Mouse (Mus musculus) megakaryocyte, embryonic 14.5 days (primary cell): ENCODE data around the gene Zkscan5. TPM values are rescaled to one million over a fixed set of nuclear protein-coding genes. Genes with fewer than 3 reads are reported as not detected.

Experiments used
- H3K27me3 ChIP-seq: replicated peaks from 2 replicates; pipeline ENCODE3; 2012; ENCODE audit warnings: inconsistent platforms
- H3K36me3 ChIP-seq: replicated peaks from 2 replicates; pipeline ENCODE3; 2012; ENCODE audit warnings: low read length, inconsistent platforms, mixed read lengths
- H3K4me1 ChIP-seq: 2 replicates; pipeline ENCODE4 v1.6.1; 2012; ENCODE audit warnings: inconsistent platforms
- H3K4me3 ChIP-seq: replicated peaks from 2 replicates; pipeline ENCODE3; 2012; ENCODE audit warnings: moderate library complexity, mild to moderate bottlenecking, inconsistent platforms
- H3K9me3 ChIP-seq: 2 replicates; pipeline ENCODE4 v1.6.1; 2012; ENCODE audit warnings: inconsistent platforms
- FLI1 ChIP-seq: IDR thresholded peaks from 2 replicates; pipeline ENCODE4 v1.6.1; 2012; ENCODE audit warnings: low read length, inconsistent platforms, mixed read lengths
- GATA1 ChIP-seq: IDR thresholded peaks from 3 replicates; pipeline ENCODE4 v1.6.1; 2012; ENCODE audit warnings: mixed read lengths, low read length, inconsistent platforms, borderline replicate concordance
- polyA plus RNA-seq: library from polyadenylated mRNA; stranded (reverse); fragments of >175 nt; gene quantifications from 2 replicates; pipeline ENCODE4 v1.2.3, GENCODE M21; 2012; ENCODE audit warnings: low replicate concordance; ENCODE audit not compliant: insufficient read depth

Gene Zkscan5
- polyA plus RNA-seq, 1 experiment, result 0.84 TPM

DNA sequence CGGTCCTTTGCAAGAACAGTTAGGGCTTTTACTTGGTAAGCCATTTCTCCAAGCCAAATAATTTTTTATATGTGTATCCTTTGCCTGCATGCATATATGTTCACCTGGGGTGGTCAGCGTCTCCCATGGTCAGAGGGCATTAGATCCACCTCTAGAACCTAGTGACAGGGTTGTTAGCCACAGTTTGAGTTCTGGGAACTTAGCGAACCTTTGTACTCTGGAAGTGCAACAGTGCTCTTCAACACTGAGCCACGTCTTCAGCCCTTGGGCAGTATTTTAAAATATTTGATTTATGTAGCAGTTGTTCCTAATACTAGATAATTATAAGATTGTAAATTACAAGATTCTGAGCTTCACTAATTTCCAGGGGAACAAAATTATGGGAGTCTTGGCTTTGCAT, 26.3 kb downstream of the Zkscan5 start:
- no peak for TF ChIP-seq GATA1
- TF ChIP-seq FLI1, result no peak
- peaks cover 27% of the 10 kb centered on the region for H3K36me3 ChIP-seq
- H3K4me3 ChIP-seq, result peak overlapping the region; percentile 99
- no peaks in the 10 kb centered on the region for H3K9me3 ChIP-seq
- H3K4me1 ChIP-seq, result peaks cover 53% of the 10 kb centered on the region
- no peaks in the 10 kb centered on the region for H3K27me3 ChIP-seq

- H3K4me1 ChIP-seq, result peaks cover 56% of the 10 kb centered on the region
- H3K36me3 ChIP-seq, result peaks cover 35% of the 10 kb centered on the region
- H3K27me3 ChIP-seq, result no peaks in the 10 kb centered on the region
- TF ChIP-seq GATA1, result no peak
- peak; percentile 51; the same call in 1 of the 2 replicates for TF ChIP-seq FLI1
- H3K9me3 ChIP-seq, result no peaks in the 10 kb centered on the region
- H3K4me3 ChIP-seq, result peak within 1 kb of the TSS; percentile 99
Measured at GRCm38 (mm10) chr5:145231367-145231871, 27.1 kb downstream of the Zkscan5 start, which contains the start of gene Zfp655. TSS of gene Zfp655 (plus strand) at chr5:145231715.

GRCm38 (mm10) chr5:145231893-145232411, 27.6 kb downstream of the Zkscan5 start:
- Histone ChIP-seq H3K9me3 (no peaks in the 10 kb centered on the region), H3K4me1 (peaks cover 56% of the 10 kb centered on the region)

DNA sequence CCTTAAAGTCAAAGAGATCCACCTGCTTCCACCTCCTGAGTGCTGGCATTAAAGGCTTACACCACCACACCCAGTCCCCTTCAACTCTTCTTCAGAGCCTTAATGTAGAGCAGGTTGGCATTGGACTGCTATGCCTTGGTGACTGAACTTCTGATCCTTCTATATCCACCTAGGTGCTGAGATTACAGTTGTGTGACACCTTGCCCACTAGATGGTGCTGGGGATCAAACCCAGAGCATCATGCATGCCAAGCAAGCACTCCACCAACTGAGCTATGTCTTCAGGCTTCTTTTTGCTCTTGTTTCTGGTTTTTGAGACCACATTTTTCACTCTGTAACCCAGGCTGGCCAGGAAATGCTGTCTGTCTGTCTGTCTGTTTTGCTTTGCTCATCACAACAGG, 30.3 kb downstream of the Zkscan5 start:
- H3K4me3 ChIP-seq, result no peak overlapping the region
- H3K36me3 ChIP-seq, result peaks cover 67% of the 10 kb centered on the region
- peaks cover 49% of the 10 kb centered on the region for H3K4me1 ChIP-seq
- no peaks in the 10 kb centered on the region for H3K9me3 ChIP-seq
- no peaks in the 10 kb centered on the region for H3K27me3 ChIP-seq
- TF ChIP-seq FLI1, result no peak
- no peak for TF ChIP-seq GATA1

More at GRCm38 (mm10) chr5:145231893-145232411, 27.6 kb downstream of the Zkscan5 start:
- Histone ChIP-seq H3K27me3 (no peaks in the 10 kb centered on the region), H3K4me3 (peak overlapping the region; percentile 99), H3K36me3 (peaks cover 40% of the 10 kb centered on the region)
- TF ChIP-seq FLI1 (no peak), GATA1 (no peak)

- no peak overlapping the region for H3K4me3 ChIP-seq
- TF ChIP-seq GATA1, result no peak
- no peak for TF ChIP-seq FLI1
- H3K36me3 ChIP-seq, result peaks cover 87% of the 10 kb centered on the region
- no peaks in the 10 kb centered on the region for H3K4me1 ChIP-seq
- H3K9me3 ChIP-seq, result peaks cover 4% of the 10 kb centered on the region; the same call in 1 of the 2 replicates
- no peaks in the 10 kb centered on the region for H3K27me3 ChIP-seq
Measured at GRCm38 (mm10) chr5:145249520-145249919, 45.2 kb downstream of the Zkscan5 start.

Other genes with a start within 250 kb of the Zkscan5 start
- gene Smurf1, start 238.7 kb upstream of the Zkscan5 start, polyA plus RNA-seq, result 3.2 and 3.6 TPM in 2 replicates
- 1.6 TPM in 1 of 2 replicates, not detected in the other for gene Gm4871, start 171.8 kb upstream of the Zkscan5 start, polyA plus RNA-seq
- not detected in 2 replicates for gene 1700018F24Rik, start 161.6 kb upstream of the Zkscan5 start, polyA plus RNA-seq
- gene Arpc1a, start 120.7 kb upstream of the Zkscan5 start, polyA plus RNA-seq, result 25.4 and 41.5 TPM in 2 replicates
- not detected in 2 replicates for gene Kpna7, start 120.5 kb upstream of the Zkscan5 start, polyA plus RNA-seq
- gene Arpc1b, start 90.3 kb upstream of the Zkscan5 start, polyA plus RNA-seq, result 1,949 and 2,538 TPM in 2 replicates
- gene Pdap1, start 64.3 kb upstream of the Zkscan5 start, polyA plus RNA-seq, result 63.5 and 118 TPM in 2 replicates
- 7.0 and 13.8 TPM in 2 replicates for gene Bud31, start 64.2 kb upstream of the Zkscan5 start, polyA plus RNA-seq
- 9.4 and 10.7 TPM in 2 replicates for gene Ptcd1, start 37.5 kb upstream of the Zkscan5 start, polyA plus RNA-seq
- gene Cpsf4, start 37.3 kb upstream of the Zkscan5 start, polyA plus RNA-seq, result 43.6 and 53.5 TPM in 2 replicates
- 3.0 and 56.7 TPM in 2 replicates for gene Atp5j2, start 12.5 kb upstream of the Zkscan5 start, polyA plus RNA-seq
- gene Zkscan14, start 2.7 kb upstream of the Zkscan5 start, polyA plus RNA-seq, result 5.3 TPM in 1 of 2 replicates, not detected in the other
- gene Zfp655, start 27.2 kb downstream of the Zkscan5 start, polyA plus RNA-seq, result 10.5 and 20.8 TPM in 2 replicates
- 16.1 and 17.4 TPM in 2 replicates for gene Zscan25, start 75.9 kb downstream of the Zkscan5 start, polyA plus RNA-seq
- gene Cyp3a57, start 140.7 kb downstream of the Zkscan5 start, polyA plus RNA-seq, result not detected in 2 replicates